Mouse (Mus musculus) urinary bladder, adult 18-20 months (tissue): ENCODE results near the gene Immp2l.

ENCODE experiments used
- DNase-seq, 2 experiments: peaks; one replicate each; pipeline ENCODE4 v3.0.0; 2022; ENCODE audit warnings: low spot score in 2 of 2, mixed read lengths in 2 of 2

Gene Immp2l

GRCm38 (mm10) chr12:41314811-41315461 is 291.0 kb downstream of the Immp2l start:
- DNase-seq: no peak

GRCm38 (mm10) chr12:41315871-41316270 is 292.0 kb downstream of the Immp2l start:
- no peak for DNase-seq

GRCm38 (mm10) chr12:41316426-41316825 is 292.5 kb downstream of the Immp2l start:
- no peak for DNase-seq

GRCm38 (mm10) chr12:41317431-41317830 is 293.5 kb downstream of the Immp2l start:
- no peak for DNase-seq

- DNase-seq: no peak
Observed at GRCm38 (mm10) chr12:41322018-41322417, 298.1 kb downstream of the Immp2l start.

- no peak for DNase-seq
Observed at GRCm38 (mm10) chr12:41324418-41324817, 300.5 kb downstream of the Immp2l start.

- DNase-seq: no peak
Observed at GRCm38 (mm10) chr12:41325756-41326155, 301.9 kb downstream of the Immp2l start.

- DNase-seq: no peak
Observed at GRCm38 (mm10) chr12:41330988-41331671, 307.2 kb downstream of the Immp2l start.

GRCm38 (mm10) chr12:41345621-41346020 is 321.7 kb downstream of the Immp2l start:
- DNase-seq: no peak

- no peak for DNase-seq
Observed at GRCm38 (mm10) chr12:41347494-41347893, 323.6 kb downstream of the Immp2l start.

- DNase-seq: no peak
Observed at GRCm38 (mm10) chr12:41349386-41349785, 325.5 kb downstream of the Immp2l start.

GRCm38 (mm10) chr12:41349814-41350213 is 325.9 kb downstream of the Immp2l start:
- DNase-seq: no peak

- DNase-seq: no peak
Observed at GRCm38 (mm10) chr12:41351275-41351674, 327.4 kb downstream of the Immp2l start.

- DNase-seq: no peak
Observed at GRCm38 (mm10) chr12:41354857-41355256, 331.0 kb downstream of the Immp2l start.

- no peak for DNase-seq
Observed at GRCm38 (mm10) chr12:41356040-41356439, 332.1 kb downstream of the Immp2l start.

GRCm38 (mm10) chr12:41386685-41387084 is 362.8 kb downstream of the Immp2l start:
- DNase-seq: no peak

- no peak for DNase-seq
Observed at GRCm38 (mm10) chr12:41394231-41394630, 370.3 kb downstream of the Immp2l start.

GRCm38 (mm10) chr12:41401136-41401535 is 377.2 kb downstream of the Immp2l start:
- no peak for DNase-seq

GRCm38 (mm10) chr12:41401923-41402322 is 378.0 kb downstream of the Immp2l start:
- DNase-seq: no peak

- DNase-seq: no peak
Observed at GRCm38 (mm10) chr12:41409431-41409830, 385.5 kb downstream of the Immp2l start.

- DNase-seq: no peak
Observed at GRCm38 (mm10) chr12:41416635-41417034, 392.7 kb downstream of the Immp2l start.

- no peak for DNase-seq
Observed at GRCm38 (mm10) chr12:41417099-41417498, 393.2 kb downstream of the Immp2l start.

- no peak for DNase-seq
Observed at GRCm38 (mm10) chr12:41417961-41418360, 394.1 kb downstream of the Immp2l start.
